8 mouse cellular contexts compared by ENCODE assay signal in genomic region chr5:108368851-108369621, GRCm38 (mm10). TPM values are rescaled to one million over a fixed set of nuclear protein-coding genes. Genes with fewer than 3 reads are reported as not detected.
DNase-seq lines count a peak whose midpoint lies in the region; ATAC-seq and TF ChIP-seq lines count a peak whose summit lies in the region.

No protein-coding gene starts in this region.

- H3K36me3 ChIP-seq in hindbrain, embryonic 15.5 days, result no peaks in the 10 kb centered on the region

- intact Hi-C loops in left cerebral cortex, adult 2 months (cut with DNase I), result loop anchor here (1.0 to 5.0 kb wide), 4 partner anchors 16 to 93 kb away; partner anchors contain the start of genes Atp5k and Pcgf3

- H3K4me2 ChIP-seq in hindbrain, embryonic 15.5 days, result peak overlapping the region; percentile 94

- peaks cover 43% of the 10 kb centered on the region for H3K4me1 ChIP-seq in hindbrain, embryonic 15.5 days (replicated peaks)

- H3K9me3 ChIP-seq in hindbrain, embryonic 15.5 days, result no peaks in the 10 kb centered on the region

- ATAC-seq in hindbrain, embryonic 15.5 days (ENCODE audit: low FRiP score, low read depth), result peak; percentile 55

- under 1% methylated on average over 49 of the region's 49 CpGs for WGBS in hindbrain, embryonic 15.5 days

- TF ChIP-seq CTCF in left cerebral cortex, adult 2 months (IDR thresholded peaks at IDR 0.05), result no peak

- H3K4me3 ChIP-seq in hindbrain, embryonic 15.5 days, result peak overlapping the region; percentile 66
- H3K4me3 ChIP-seq in left cerebral cortex, adult 2 months, result peak overlapping the region; percentile 77

- H3K9ac ChIP-seq in hindbrain, embryonic 15.5 days, result peak overlapping the region; percentile 59

- peaks cover 62% of the 10 kb centered on the region for H3K27me3 ChIP-seq in hindbrain, embryonic 15.5 days

- no peak overlapping the region; the same call in 1 of the 2 replicates for H3K27ac ChIP-seq in hindbrain, embryonic 15.5 days (replicated peaks)
- peak overlapping the region; percentile 98 for H3K27ac ChIP-seq in left cerebral cortex, adult 2 months

- peak; percentile 51 to 54 for DNase-seq in adrenal gland, adult 18-20 months (ENCODE audit: low spot score in 2 of 2)
- peak; percentile 66 for DNase-seq in cerebellum, adult 8-10 months
- DNase-seq in frontal cortex, adult 2 months (ENCODE audit: extremely low spot score in 1 of 2, low spot score in 1 of 2), result peak; percentile 90 to 96
- DNase-seq in left cerebral cortex, adult 2 months (ENCODE audit: extremely low spot score in 1 of 2, low spot score in 2 of 2), result peak; percentile 89 to 95
- peak; percentile 26 for DNase-seq in lung, postnatal 36 days
- DNase-seq in right cerebral cortex, adult 2 months (ENCODE audit: low spot score in 2 of 2), result peak; percentile 94 to 95
- no peak for DNase-seq in spleen, postnatal 36 days (ENCODE audit: low spot score in 2 of 2)

RNA-seq across cellular contexts. Expression of gene Gm42517, which starts 1.3 kb away (rescaled TPM):
- total RNA-seq in adrenal gland, adult 18-20 months (2021), result 1 to 10 TPM; 2.5 to 2.6 TPM
- 44.5 and 52.1 TPM in 2 replicates for polyA plus RNA-seq in frontal cortex, adult 2 months (2012; rRNA removed)
- polyA plus RNA-seq in hindbrain, embryonic 15.5 days (2015; fragmentation: Nextera tagmentation; extraction: Ambion mirVana), result 2.8 and 3.8 TPM in 2 replicates
- 10 to 100 TPM; 59.8 to 70.1 TPM for total RNA-seq in left cerebral cortex, adult 2 months (2021)

RNA-seq across cellular contexts. Expression of gene Pde6b, which starts 19.2 kb away (rescaled TPM):
- total RNA-seq in adrenal gland, adult 18-20 months (2021), result not detected
- 0.17 and 0.18 TPM in 2 replicates for polyA plus RNA-seq in frontal cortex, adult 2 months (2012; rRNA removed)
- 0.12 and 0.13 TPM in 2 replicates for polyA plus RNA-seq in hindbrain, embryonic 15.5 days (2015; fragmentation: Nextera tagmentation; extraction: Ambion mirVana)
- total RNA-seq in left cerebral cortex, adult 2 months (2021), result under 1 TPM; 0.28 to 0.48 TPM

RNA-seq across cellular contexts. Expression of gene Pigg, which starts 56.6 kb away (rescaled TPM):
- total RNA-seq in adrenal gland, adult 18-20 months (2021), result 10 to 100 TPM; 11.4 to 14.6 TPM
- 8.4 and 8.8 TPM in 2 replicates for polyA plus RNA-seq in frontal cortex, adult 2 months (2012; rRNA removed)
- polyA plus RNA-seq in hindbrain, embryonic 15.5 days (2015; fragmentation: Nextera tagmentation; extraction: Ambion mirVana), result 4.9 and 5.6 TPM in 2 replicates
- 10 to 100 TPM; 13.1 to 14.1 TPM for total RNA-seq in left cerebral cortex, adult 2 months (2021)

Comparison
In these comparisons a context has a peak if more than half of its experiments do, and no peak if none do; other contexts are left out.
1. DNase-seq: peak in adrenal gland, adult 18-20 months (2 of 2), cerebellum, adult 8-10 months (single experiment), frontal cortex, adult 2 months (2 of 2), left cerebral cortex, adult 2 months (2 of 2), lung, postnatal 36 days (single experiment) and right cerebral cortex, adult 2 months (2 of 2); none in spleen, postnatal 36 days (0 of 2).
2. RNA of gene Gm42517, which starts 1.3 kb away (total RNA-seq): 59.8 to 70.1 TPM in left cerebral cortex, adult 2 months; 2.5 to 2.6 TPM in adrenal gland, adult 18-20 months; every median in the first group is over 10 times any median in the second.